9 mouse cellular contexts compared by ENCODE assay signal in genomic region chr1:179031581-179031980, GRCm38 (mm10).
"Had no signal": no experiment of that assay in that cellular context is flagged by ENCODE, and none has a peak within 500 bp of the region (broad histone marks: within the 10 kb centered on the region; RNA-seq: fewer than 3 reads in every experiment).

No protein-coding gene starts in this region.

- DNase-seq: kidney, adult 9 months; kidney, postnatal 36 days; liver; liver, embryonic 13.5 days; liver, postnatal 0 days; right cerebral cortex, adult 18-20 months; right cerebral cortex, postnatal 25 days; thymus, postnatal 4 days had no signal

- ATAC-seq: liver, postnatal 0 days; midbrain, embryonic 13.5 days had no signal
